Mouse (Mus musculus) ES-Bruce4 (cell line): ENCODE measurements at regions not wholly inside any gene's neighbourhood (a gene's known extent, or its start where the extent isn't known, plus 50 kb on each side); places are given as distances from the start of the nearest gene placed in this dataset.

Experiments
- H3K27ac ChIP-seq: 2 replicates; pipeline ENCODE4 v1.5.1; 2012; ENCODE audit warnings: low read length, inconsistent platforms; ENCODE audit not compliant: insufficient read depth
- H3K27me3 ChIP-seq: 2 replicates; pipeline ENCODE4 v1.6.1; 2012; ENCODE audit warnings: mild to moderate bottlenecking, low read length, inconsistent platforms; ENCODE audit not compliant: control insufficient read depth, poor library complexity, insufficient read depth, severe bottlenecking
- H3K36me3 ChIP-seq: 2 replicates; pipeline ENCODE4 v1.6.1; 2012; ENCODE audit warnings: inconsistent platforms, mild to moderate bottlenecking, low read length, moderate library complexity; ENCODE audit not compliant: control insufficient read depth, poor library complexity, insufficient read depth, severe bottlenecking
- H3K4me1 ChIP-seq: one replicate; pipeline ENCODE4 v1.8.1; 2011; ENCODE audit warnings: low read length; ENCODE audit not compliant: control insufficient read depth, insufficient read depth
- H3K4me3 ChIP-seq: 2 replicates; pipeline ENCODE4 v1.5.1; 2011; ENCODE audit warnings: low read depth, mild to moderate bottlenecking, low read length
- H3K9ac ChIP-seq: 2 replicates; pipeline ENCODE4 v1.6.1; 2012; ENCODE audit warnings: low read depth, mild to moderate bottlenecking, inconsistent platforms; ENCODE audit not compliant: poor library complexity, severe bottlenecking
- H3K9me3 ChIP-seq: replicated peaks from 2 replicates; pipeline ENCODE4 v1.6.1; 2012; ENCODE audit warnings: mild to moderate bottlenecking, low read length, inconsistent platforms; ENCODE audit not compliant: control insufficient read depth, poor library complexity, insufficient read depth, severe bottlenecking
- CTCF ChIP-seq: IDR thresholded peaks from one replicate; pipeline ENCODE4 v1.8.1; 2011; ENCODE audit warnings: low read depth, low read length
- EP300 ChIP-seq: IDR thresholded peaks from 2 replicates; pipeline ENCODE4 v1.6.1; 2011; ENCODE audit warnings: low read depth, low read length; ENCODE audit not compliant: insufficient read depth
- POLR2A ChIP-seq: IDR thresholded peaks from one replicate; pipeline ENCODE4 v1.8.1; 2011; ENCODE audit warnings: low read length; ENCODE audit not compliant: insufficient read depth

- no peak overlapping the region for H3K9ac ChIP-seq
- H3K27ac ChIP-seq = no peak overlapping the region
- no peaks in the 10 kb centered on the region for H3K9me3 ChIP-seq
- no peak overlapping the region for H3K4me3 ChIP-seq
- no peaks in the 10 kb centered on the region for H3K36me3 ChIP-seq
- no peak for TF ChIP-seq POLR2A
- no peak for TF ChIP-seq EP300
- no peak for TF ChIP-seq CTCF
- no peaks in the 10 kb centered on the region for H3K4me1 ChIP-seq
- H3K27me3 ChIP-seq = no peaks in the 10 kb centered on the region
Measured at GRCm38 (mm10) chr9:61172421-61172820, 199.7 kb upstream of the Tle3 start.

- TF ChIP-seq EP300 = no peak
- no peak for TF ChIP-seq CTCF
- TF ChIP-seq POLR2A = no peak
- no peak overlapping the region for H3K4me3 ChIP-seq
- H3K9me3 ChIP-seq = no peaks in the 10 kb centered on the region
- no peaks in the 10 kb centered on the region for H3K4me1 ChIP-seq
- no peaks in the 10 kb centered on the region for H3K36me3 ChIP-seq
- no peak overlapping the region for H3K9ac ChIP-seq
- H3K27me3 ChIP-seq = no peaks in the 10 kb centered on the region
- no peak overlapping the region for H3K27ac ChIP-seq
Measured at GRCm38 (mm10) chr9:61173548-61173947, 198.6 kb upstream of the Tle3 start.

GRCm38 (mm10) chr9:61175381-61175780 is 196.8 kb upstream of the Tle3 start:
- TF ChIP-seq EP300 (no peak), POLR2A (no peak), CTCF (no peak)
- peaks cover 2% of the 10 kb centered on the region; the same call in 1 of the 2 replicates for H3K27me3 ChIP-seq

GRCm38 (mm10) chr9:61176856-61177255 is 195.3 kb upstream of the Tle3 start:
- Histone ChIP-seq H3K9ac (no peak overlapping the region), H3K27me3 (peaks cover 2% of the 10 kb centered on the region; the same call in 1 of the 2 replicates), H3K4me1 (no peaks in the 10 kb centered on the region), H3K27ac (no peak overlapping the region), H3K36me3 (no peaks in the 10 kb centered on the region), H3K4me3 (no peak overlapping the region), H3K9me3 (no peaks in the 10 kb centered on the region)
- TF ChIP-seq CTCF = no peak
- TF ChIP-seq POLR2A = no peak
- no peak for TF ChIP-seq EP300

More at GRCm38 (mm10) chr9:61175381-61175780, 196.8 kb upstream of the Tle3 start:
- Histone ChIP-seq H3K27ac (no peak overlapping the region), H3K9ac (no peak overlapping the region), H3K4me1 (no peaks in the 10 kb centered on the region), H3K9me3 (no peaks in the 10 kb centered on the region), H3K36me3 (no peaks in the 10 kb centered on the region), H3K4me3 (no peak overlapping the region)

- no peak for TF ChIP-seq CTCF
- no peak for TF ChIP-seq EP300
- TF ChIP-seq POLR2A = no peak
Measured at GRCm38 (mm10) chr9:61186541-61187420, 185.4 kb upstream of the Tle3 start.

GRCm38 (mm10) chr9:61187713-61188399 is 184.3 kb upstream of the Tle3 start:
- Histone ChIP-seq H3K9me3 (no peaks in the 10 kb centered on the region), H3K4me1 (no peaks in the 10 kb centered on the region), H3K4me3 (no peak overlapping the region), H3K36me3 (no peaks in the 10 kb centered on the region), H3K27ac (no peak overlapping the region), H3K27me3 (no peaks in the 10 kb centered on the region), H3K9ac (no peak overlapping the region)
- TF ChIP-seq POLR2A (no peak), EP300 (no peak), CTCF (no peak)

More at GRCm38 (mm10) chr9:61186541-61187420, 185.4 kb upstream of the Tle3 start:
- no peaks in the 10 kb centered on the region for H3K4me1 ChIP-seq
- no peak overlapping the region for H3K4me3 ChIP-seq
- no peaks in the 10 kb centered on the region for H3K9me3 ChIP-seq
- H3K27ac ChIP-seq = no peak overlapping the region
- no peaks in the 10 kb centered on the region for H3K36me3 ChIP-seq
- H3K9ac ChIP-seq = no peak overlapping the region
- no peaks in the 10 kb centered on the region for H3K27me3 ChIP-seq
